Mouse (Mus musculus) left cerebral cortex, adult 11 months (tissue): ENCODE measurements at regions not wholly inside any gene's neighbourhood (a gene's known extent, or its start where the extent isn't known, plus 50 kb on each side); places are given as distances from the start of the nearest gene placed in this dataset.

Experiments
- DNase-seq: peaks from one replicate; pipeline ENCODE4 v3.0.0; 2022; ENCODE audit warnings: low spot score

DNA sequence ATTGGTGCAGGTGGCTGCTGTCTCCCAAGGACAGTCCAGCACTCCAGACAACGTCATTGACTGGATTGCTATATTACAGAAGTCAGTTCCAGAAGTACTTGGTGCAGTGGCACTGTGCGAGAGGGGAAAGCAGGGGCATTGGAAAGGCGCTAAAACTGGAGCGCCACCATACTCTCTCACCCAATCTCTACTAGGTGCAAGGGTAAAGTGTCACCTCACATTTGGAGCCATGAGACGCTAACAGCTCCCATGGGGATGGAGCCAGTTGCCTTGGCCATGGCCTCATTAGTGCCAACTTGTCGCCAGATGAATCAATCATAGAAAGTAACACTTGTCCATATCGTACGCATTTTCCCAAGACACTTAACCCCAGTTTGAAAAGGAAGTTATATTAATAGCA lies 1617.2 kb upstream of the Gulo start:
- DNase-seq: no peak

DNA sequence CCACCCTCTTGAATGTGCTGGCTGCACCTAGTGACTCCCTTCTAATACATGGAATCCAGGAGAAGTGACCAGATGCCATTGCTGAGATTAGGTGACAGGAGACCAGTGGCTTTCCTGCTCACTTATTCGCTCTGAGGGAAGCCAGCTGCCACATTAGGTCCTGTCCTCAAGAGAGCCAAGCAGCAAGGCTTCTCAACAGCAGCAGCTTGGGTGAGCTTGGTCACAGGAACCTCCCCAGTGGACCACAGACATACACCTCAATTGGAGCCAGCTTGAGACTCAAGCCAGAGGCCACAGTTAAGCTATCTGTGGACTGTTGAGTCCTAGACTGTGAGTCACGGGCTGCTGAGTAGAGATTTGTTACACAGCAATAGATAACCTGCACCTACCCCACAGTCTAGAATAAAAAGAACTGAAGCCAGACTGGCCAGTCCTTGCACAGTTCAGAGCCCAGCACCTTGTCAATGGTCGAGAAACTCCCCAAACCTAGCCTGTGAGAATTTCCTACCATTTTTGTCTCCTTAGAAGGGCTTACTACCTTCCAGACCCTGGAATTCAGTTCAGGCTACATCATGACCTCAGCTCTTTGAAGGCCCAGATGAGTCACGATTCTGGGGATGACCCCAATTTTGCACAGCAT lies 1615.0 kb upstream of the Gulo start:
- DNase-seq: no peak

DNA sequence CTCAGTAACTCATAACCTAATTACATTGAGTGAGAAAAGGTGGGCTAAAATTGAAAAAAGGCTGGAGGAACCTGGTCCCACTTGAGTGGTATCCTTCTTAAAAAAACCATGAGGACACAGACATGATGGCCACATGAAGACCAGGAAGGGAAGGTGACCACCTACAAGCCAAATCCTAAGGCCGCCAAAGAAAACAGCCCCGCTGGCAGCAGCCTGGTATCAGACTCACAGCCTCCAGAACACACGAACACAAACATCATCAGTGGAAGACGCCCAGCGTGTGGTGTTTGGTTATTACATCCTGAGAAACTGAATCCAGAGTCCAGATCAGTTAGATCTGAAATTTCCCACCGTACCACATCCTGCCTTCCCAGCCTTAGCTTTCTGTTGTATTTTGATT lies 1613.9 kb upstream of the Gulo start:
- DNase-seq: no peak

DNA sequence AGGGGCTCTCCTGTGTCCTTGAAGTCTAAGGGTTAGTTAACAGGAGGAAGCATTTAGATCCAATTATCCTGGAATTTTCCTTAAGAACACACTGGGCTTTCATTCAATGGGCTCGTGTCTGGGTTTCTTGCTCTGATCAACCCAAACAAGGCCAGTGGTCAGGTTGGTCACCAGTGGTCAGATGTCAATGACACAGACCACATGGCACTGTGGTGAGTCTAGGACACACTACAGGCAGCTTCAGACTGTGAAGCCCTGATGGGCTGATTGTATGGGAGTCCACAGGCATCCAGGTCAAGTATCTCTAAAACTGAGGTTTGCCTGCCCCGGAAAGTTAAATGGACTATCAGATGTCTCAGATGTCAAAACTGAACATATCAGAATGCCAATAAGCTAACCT lies 1612.5 kb upstream of the Gulo start:
- no peak for DNase-seq

DNA sequence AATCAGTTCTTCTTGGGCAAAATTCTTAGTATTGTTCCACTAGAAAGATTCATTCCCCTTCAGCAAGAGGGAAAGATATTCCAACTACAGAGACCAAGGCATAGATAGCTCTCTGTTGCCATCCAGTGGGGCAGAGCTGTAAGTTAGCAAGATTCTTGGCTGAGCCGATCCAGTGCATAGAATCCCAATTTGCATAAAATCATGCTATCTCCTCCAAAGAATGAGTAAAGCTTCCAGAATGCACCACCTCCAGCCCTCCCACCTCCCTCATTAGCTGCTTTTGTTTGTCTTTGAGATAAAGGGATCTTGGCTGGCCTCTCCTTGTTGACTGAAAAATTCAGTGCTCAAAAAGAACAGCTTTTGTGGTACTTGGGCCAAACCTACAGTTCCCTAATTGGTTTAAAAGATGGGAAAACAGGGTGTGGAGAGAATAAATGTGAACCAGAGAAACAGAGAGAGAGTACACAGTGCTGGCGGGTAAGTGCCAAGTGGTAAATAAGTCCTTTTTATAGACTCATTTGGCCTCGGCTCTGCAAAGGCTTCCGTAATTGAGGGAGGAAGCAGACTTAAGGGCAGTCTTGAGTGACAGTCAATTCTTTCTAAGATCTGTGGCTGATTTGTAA lies 1612.0 kb upstream of the Gulo start:
- peak; percentile 30 for DNase-seq

DNA sequence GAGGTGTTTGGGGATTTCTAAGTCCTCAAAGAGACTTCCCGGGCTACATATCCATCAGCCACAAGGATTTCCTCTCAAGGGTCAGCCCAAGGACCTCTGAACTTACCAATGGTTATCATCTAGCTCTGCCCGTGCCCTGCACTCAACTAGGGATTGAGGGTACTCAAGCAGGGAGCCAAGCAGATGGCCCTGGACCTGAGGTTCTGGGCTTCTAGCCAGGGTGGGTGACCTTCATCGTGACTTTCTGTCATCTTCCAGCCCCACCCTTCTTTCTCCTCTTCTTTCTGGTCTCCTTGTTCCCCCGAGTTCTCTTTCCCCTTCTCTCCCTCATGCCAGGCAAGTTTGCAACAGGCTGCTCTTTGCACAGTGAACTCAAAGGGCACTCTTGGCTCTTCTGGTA lies 1610.6 kb upstream of the Gulo start:
- no peak for DNase-seq

DNA sequence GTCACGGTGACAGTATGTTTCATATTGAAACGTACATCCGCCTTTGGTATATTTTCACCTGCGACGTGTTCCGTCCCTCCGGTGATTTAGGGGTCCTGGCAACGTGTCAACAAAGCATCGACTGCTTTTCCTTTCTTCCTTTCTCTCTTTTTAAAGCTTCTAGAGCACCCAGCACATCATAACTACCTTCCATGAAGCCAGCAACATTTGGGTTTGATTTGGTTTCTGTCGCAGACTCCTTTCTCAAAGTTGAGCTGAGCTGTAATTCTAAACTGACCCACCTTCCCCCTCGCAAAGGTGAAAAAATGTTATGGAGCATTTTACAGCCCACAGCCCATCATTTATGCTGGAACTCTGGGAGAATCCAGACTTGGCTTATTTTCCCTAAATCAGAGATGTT lies 1605.4 kb upstream of the Gulo start:
- DNase-seq: no peak

DNA sequence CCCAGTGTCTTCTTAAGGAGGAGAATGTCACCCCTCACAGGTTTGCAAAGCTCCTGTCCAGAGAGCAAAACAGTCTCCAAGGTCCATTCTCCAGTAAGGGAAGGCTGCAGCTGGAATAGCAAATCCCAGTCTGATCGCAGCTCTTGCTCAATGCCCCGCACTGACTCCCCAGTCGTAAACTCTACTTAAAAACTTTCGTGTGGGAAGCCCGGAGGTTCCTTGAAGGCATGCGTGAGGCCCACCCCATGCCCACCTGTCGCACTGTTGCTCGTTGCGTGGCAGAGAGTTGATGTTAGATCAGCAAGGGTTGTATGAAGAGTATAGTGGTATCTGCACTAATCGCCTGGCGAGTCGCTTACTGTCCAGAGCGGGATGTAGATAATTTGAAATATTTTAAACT lies 1604.7 kb upstream of the Gulo start:
- no peak for DNase-seq

DNA sequence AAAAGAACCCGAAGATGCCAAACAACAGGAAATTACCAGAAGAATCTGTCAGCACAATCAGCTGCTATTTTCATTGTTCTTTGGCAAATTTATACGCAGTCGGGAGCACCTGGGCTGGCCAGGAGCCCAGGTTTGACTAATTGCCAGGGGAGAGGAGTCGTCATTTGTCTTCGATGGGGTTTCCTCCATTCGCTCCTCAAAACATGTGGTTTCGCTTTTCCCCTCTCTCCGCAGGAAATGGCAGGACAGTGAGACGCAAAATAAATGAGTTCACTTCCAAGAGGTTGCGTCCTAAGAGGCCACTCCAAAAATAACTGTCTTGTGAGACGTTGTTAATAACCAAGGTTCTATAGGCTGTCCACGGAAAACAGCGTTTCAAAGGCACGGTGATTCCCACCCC lies 1604.2 kb upstream of the Gulo start:
- DNase-seq: no peak

DNA sequence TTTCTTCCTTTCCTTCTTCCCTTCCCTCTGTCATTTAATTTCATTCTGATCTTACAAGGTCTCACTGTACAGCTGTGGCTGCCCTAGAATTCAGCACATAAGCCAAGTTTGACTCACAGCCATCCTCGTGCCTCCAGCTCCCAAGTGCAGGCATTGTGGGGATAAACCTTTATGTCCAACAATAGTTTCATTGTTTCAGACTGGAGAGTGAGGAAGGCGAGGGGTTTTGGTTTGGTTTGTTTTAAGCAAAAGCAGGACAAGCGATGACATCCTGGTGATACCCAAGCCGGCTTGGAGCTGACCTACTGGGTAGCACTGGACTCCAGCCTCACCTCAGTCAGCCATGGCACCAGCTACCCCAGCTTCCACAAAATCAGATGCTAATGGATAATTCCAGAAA lies 1603.5 kb upstream of the Gulo start:
- no peak for DNase-seq

DNA sequence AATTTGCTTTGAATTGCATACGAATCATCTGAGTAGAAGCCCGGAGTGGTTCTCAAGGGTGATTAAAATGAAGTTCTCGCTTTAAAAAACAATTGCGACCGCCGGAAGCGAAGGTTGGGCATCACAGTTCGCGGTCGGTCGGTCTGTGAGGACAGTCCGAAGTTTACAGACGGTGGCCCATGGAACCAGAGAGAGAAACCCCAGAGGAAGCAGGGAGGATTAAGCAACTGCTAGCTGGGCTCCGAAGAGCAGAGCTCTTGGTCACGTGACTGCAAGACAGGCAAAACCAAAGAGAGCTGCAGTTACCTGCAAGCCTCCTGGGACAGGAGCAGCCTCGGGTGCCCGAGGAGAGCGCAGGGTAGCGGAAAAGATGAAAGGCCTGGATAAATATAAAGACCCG lies 1599.3 kb upstream of the Gulo start:
- DNase-seq: no peak

DNA sequence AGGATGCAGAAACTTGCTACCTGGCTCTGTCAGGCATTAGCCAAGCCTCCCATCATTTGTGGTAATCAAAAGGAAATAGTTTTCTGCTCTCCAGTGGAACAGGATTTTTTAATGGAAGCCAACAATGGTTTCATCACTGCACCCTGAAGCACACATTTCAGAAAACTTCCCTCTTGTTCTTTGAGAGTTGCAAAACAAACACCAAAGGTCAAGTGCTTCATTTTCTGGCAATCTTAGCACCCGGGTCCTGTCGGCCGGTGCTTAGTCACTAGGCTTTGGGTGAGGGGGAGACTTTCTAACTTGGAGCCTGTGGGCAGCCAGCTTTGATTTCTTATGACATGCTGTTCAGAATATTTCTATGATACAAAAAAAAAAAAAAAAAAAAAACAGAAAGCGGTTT lies 1594.0 kb upstream of the Gulo start:
- DNase-seq: no peak

DNA sequence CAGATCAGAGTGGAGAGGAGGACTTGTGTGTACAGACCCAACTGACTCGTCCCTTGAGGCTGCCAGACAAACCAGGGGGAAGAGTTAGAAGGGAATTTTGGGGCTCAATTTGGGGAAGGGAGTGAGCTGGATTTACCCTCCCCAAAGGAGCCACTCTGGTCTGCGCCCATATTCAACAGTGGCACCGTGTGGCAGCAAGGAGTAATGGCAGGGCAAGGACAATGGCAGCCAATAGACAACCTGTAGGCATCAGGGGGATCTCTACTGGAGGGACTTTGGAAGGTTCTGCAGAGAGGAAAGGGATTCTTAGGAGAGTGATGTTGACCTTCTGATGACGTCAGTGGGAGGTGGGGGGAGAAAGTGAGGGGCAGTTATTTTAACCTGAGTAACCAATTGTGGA lies 1590.7 kb upstream of the Gulo start:
- no peak for DNase-seq

DNA sequence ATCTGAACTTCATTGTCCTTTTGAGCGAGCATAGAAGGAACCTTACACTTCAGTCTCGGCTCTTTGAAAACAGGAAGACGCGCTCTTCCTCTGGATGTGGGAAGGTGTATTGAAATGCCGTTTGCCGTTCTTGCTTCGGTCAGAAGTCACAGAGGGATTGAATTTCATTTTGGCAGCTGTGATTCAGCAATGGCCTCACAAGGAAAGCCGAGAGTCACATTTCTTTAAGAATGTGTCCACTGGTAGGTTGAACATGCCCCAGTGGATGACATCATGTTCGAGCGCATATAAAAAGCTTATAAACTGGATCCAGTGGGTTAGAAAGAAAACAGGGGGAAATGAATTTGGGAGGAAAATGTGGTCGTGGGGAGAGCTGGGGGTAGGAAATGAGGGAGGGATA lies 1579.6 kb upstream of the Gulo start:
- no peak for DNase-seq

DNA sequence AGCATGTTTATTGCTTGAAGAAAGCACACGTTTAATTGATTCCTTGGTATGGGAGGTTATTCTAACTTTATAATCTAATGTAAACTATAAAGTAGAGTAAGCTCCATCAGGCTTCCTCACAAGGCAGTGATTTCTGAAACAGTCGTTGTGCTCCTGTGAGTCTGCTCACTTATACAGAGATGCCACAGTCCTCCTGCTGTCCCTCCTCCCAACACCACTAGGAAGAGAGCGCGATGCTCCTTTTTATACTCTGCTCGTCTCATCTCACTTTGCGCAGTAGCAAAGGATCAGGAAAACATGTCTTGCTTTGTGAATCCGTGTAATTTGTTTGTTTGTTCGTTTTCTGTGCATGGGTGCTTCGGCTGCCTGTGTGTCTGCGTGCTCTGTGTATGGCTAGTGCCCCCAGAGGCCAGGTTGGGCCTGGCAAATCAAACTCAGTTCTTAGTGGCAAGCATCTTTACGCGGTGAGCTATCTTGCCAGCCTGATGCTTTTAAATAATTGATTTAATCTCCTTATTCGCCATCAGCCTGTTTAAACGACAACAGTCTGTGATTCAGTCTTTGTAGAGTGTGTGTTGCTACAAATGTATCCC lies 1575.5 kb upstream of the Gulo start:
- no peak for DNase-seq

DNA sequence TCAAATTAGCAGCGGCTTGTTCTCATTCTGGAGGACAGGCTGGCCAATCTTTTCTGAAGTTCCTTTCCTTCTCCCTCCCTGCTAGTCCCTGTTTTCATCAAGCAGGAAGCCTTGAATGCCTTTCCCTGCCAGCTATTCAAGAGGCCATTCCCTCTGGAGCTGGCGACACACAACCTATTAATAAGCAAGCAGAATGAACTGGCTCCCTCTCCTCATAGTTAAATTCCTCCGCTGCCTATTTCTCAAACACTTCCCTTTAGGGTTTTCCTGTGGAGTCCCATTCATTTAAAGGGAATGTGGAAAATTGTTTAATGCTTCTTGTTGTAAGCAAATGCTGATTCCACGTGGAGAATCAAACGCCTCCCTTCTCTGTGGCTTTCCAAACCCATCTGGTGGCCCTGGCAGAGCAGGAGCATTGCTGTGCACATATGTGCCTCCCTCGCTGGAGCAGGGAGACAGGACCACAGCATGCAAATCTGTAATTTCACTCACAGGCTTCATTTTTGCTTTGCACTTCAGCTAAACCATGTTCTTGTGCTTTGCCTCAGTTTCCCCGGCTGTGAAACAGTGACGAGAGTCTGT lies 1573.3 kb upstream of the Gulo start:
- no peak for DNase-seq

DNA sequence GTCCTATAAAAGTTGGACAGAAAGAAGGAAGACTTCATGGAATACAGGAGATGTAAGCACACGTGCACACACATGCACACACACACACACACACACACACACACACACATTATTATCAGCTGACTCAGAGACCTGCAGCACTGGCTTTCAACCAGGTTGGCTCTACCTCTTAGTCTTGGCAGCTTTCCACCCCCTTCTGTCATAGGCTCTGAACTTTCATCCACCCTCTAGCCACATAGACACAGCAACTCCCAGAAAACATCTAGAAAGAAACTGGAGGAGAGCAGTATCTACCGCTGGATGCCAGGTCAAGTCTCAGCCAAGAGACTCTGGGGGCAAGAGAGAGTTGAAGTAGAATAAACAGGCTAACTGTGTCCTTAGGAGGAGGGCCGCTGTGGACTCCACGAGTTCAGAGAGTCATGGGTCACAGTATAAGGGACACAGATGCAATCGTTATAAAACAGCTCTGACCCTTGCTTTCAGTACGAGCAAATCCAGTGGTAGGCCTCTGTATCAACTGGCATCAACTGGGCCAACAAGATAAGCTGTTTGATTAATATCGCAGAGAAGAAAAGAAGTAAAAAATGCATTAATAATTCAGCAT lies 1565.4 kb upstream of the Gulo start:
- DNase-seq: no peak

DNA sequence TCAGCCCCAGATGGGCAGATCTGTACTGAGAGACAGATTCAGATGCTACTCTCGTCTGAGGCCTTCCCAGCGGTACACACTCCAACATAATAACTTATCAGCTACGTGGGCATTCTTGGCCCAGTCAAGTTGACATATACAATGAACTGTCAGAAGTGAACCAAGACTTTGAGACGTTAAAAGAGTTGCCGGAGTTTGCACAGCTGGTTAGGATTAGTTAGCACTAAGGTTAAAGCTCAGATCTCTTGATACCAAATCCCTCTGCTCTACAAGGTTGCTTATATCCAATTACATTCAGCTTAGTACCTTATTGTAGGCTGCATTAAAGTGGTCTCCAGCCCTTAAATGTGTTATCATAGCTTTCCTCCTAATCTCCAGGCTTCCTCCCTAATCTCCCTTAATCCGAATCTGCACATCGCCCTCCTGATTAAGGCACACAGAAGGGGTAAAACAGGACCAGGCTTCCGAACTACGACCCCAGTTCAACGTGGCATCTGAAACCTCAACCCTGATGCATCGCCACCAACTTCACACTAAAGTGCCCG lies 1564.5 kb upstream of the Gulo start:
- no peak for DNase-seq

DNA sequence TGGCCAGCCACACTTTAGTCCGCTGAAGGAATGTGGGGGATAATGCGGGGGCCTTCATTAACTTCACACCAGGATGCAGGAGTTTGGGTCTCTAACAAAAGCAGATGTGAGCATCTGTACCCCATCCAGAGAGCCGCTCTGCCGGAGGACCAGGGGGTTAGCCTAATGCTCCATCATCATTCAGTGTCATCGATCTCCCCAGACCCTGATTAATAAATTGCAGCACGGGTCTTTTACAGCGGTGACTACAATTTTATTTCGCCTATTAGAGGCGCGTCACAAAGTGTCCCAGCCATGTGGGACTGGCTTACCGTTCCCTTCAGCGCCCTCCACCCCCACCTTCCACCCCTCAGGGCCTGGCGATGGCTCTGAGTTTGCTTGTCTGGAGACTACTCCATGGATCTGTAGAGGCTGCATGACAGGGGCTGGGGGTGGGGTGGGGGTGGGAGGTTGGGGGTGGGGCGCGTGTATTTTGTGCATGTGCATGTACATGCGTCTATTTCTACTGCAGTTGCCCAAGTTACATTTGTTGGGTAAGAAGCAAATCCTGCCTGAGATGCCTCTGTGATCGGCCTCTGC lies 1560.8 kb upstream of the Gulo start:
- DNase-seq: no peak

DNA sequence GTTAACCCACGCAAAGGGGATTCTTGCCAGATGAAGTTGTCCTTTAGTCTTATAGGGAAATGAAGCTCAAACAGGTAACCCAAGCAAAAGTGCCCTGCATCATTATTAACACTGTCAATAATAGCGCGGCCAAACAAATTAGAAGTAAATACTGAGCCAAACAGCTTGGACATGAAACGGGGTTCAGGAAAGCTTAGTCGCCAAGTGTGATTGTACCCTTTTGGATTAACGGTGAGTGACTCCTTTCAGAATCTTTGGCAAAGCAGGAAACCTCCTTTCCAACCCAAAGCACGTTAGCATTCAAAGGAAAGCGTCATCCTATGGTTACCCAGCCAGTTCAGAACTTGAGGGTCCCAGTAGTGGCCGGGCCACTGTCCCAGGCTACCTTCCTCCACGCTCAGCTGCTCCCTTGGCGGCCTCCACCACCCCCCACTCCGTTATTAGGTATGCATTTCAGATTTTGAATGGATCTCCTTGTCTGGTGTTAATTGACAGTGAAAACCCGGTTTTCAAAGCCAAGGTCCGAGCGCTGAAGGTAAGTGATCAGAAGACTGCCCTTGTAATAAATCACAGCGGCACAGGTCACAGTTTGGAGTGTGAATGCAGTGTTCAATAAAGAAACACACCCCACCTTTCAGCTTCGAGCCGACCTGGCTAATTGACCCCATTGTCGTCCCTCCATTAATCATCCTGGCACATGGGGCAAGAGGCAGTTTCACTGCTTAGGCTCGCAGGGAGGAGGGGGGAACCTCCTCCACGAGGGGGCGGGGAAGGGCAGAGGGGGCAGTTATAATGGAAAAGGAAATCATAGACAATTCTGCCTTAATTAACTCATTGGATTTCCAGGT lies 1560.1 kb upstream of the Gulo start:
- DNase-seq: no peak

DNA sequence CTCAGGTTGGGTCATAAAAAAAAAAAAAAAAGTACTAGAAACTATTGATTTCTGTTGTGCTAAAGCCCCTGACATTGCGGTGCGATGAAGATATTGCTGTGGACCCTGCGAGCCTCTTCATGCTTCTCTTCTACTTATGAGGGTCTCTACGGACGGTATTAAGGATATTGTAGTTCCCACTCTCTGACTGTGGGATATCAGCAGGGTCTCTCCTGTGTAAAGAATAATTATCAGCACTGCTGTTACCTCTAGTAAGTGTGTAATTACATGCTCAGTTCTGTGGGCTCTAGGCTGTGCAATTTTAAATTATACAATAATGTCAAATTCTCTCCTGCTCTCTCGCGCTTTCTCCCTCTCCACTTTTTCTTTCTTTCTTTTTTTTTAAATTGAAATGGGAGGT lies 1545.9 kb upstream of the Gulo start:
- no peak for DNase-seq
